Mouse (Mus musculus): Measurements from ENCODE around the gene Cela2a. TPM values are rescaled to one million over a fixed set of nuclear protein-coding genes. Genes with fewer than 3 reads are reported as not detected.

The Cela2a gene
- 1.7 and 4.1 TPM in 2 replicates for polyA plus RNA-seq (2012; rRNA removed)

DNA sequence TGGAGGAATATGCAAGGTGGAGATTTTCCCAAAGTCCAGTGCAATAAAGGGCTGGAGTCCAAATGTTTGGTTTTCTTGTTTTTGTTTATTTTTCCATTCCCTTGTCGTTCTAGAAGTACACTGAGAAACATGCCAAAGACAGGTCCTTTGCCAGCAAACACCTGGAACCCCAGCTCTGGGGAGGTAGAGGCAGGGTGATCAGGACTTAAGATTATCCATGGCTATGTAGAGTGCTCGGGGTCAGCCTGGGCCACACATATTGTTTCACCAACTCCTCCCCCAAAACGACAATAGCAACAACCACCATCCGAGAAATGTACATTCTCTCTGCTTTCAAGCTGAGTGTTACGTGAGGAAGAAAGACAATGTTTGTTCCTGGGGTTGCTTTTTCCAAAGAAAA lies at the start of gene Cela2a:
Cela2a (minus strand) TSS at position 101 of the 400 bp plus-strand sequence.
- no peak for DNase-seq (ENCODE audit: low read depth, low spot score)
- 65% methylated on average over 5 of the region's 5 CpGs for WGBS

DNA sequence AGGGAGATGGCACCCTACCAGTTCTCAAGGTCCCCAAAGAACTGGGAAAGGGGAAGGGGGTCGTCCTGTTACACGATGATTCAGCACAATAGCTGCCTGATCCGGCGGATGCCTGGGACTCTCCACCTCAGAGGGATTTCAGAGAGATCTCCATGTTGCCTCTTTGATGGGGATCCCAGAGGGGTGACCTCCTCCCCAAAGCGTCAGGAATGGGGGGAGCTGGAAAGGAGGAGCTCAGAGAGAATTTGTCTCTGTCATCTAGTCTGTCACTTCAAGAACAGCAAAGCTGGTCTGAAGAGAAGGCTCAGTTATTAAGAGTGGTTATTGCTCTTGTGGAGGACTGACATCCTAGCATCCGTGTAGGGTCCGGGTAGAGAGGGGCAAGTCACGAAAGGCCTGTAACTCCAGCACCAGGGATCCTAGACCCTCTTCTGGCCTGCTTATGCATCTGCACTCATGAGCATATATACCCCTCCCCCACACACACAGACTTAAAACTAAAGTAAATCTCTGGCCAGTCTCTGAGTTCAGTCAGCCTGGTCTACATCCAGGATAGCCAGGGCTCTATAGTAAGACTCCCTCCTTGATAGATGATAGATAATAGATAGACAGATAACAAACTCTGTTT lies 49.6 kb upstream of the Cela2a start:
- 48% methylated on average over 8 of the region's 8 CpGs for WGBS

DNA sequence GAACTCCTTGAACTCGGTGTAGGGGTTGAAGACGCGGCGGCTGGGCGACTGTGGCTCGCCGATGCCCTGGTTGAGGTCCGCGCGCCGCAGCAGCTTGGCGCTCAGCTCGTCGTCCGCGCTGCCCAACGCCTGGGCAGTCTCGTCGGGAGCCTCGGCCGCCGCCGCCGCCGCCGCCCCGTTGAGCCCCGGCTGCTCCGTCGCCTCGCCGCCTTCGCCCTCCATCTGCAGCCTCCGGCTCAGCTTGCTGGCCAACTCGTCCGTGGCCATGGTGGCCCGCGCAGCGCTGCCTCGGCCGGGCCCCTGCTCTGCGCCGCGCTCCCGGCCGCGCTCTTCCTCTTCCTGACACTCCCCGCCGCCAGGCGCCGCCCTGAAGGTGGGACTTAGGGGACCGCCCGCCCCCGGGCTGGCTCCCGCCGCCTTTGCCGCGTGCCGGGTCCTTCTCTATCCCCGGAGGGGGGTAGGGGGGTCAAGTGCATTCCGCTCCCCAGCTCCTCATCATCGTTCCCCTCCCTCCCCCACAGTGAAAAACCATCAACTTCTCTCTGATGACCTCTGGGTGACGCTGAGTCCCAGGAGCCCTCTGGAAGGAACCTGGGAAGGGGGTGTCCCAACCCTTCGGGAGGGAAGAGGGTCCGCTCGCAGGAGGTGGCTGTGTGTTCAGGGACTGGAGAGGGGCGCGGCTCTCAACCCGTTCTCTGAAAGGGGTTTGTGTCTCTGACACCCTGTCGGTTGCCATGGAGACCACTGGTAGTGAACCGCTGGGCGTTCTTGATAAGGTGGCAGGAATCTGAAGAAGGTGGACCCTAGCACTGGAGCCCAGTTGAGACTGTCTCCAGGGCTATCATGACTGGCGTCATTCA lies 48.9 kb upstream of the Cela2a start, which contains the start of gene Efhd2:
Efhd2 (minus strand) TSS at position 320 of the 860 bp plus-strand sequence.
- 1% methylated on average over 73 of the region's 73 CpGs for WGBS
- no peak for DNase-seq (ENCODE audit: low read depth, low spot score)

More for the DNA sequence above, 49.6 kb upstream of the Cela2a start:
- no peak for DNase-seq (ENCODE audit: low read depth, low spot score)

DNA sequence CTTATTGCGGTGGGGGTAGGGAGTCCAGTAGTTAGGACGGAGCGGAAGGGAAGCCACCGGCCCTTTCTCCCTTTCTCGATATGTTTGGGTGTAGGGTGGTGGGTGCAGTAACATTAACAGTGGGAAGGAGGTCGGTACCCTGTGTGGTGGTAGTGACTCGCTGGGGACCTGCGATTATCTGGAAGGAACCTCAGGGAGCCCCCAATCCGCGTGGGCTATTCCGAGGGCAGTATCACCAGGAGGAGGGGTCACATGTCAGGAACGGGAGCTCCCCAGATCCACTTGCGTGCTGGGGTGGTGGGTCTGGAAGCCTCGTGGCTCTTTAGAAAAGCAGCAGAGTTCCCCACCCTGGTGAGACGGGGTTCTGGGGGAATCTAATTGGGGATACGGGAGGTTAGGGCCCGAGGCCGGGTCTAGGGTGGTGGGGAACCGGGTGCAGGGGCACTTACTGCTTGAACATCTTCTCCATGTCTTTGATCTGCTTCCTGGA lies 48.2 kb upstream of the Cela2a start:
- under 1% methylated on average over 19 of the region's 19 CpGs for WGBS
- DNase-seq (ENCODE audit: low read depth, low spot score): no peak

DNA sequence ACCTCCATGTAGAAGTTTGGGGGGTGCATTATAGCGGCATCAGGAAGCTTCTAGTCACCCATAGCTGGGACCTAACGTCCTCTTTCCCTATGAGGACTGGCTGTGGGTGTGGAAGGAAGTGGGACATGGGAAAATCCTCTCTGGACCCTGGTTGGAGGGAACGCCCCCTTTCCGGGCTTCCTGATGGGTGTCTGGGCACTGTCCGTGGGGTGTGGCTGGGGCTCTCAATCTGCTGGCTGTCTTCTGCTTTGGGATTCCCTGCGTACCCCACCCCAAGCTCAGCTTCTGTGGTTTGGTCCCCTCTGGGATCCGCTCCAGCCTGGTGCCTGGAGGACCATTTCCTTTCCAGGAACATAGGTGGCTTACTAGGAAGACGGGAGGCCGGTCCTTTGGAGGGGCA lies 47.0 kb upstream of the Cela2a start:
- 15% methylated on average over 9 of the region's 9 CpGs for WGBS

DNA sequence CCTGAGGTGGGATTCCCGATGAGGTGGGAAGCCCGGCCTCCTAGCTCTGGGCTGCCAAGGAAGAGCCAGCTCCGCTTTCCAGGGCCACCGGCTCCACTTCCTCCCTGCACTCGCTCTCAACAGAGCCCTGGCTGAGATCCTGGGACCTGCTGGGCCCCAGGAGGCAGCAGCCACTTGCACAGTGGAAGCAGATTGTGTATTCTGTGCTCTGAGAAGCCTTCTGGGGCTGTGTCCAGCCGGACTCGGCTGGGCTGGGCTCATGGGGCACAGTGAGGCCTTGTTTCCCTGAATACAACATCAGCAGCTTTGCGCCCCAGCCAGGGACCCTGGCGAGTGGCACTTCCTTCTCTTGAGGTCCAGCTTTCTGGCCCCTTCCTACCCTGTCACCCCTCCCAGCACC lies 45.9 kb upstream of the Cela2a start:
- WGBS: 49% methylated on average over 9 of the region's 9 CpGs
- DNase-seq (ENCODE audit: low read depth, low spot score): no peak

More for the DNA sequence above, 47.0 kb upstream of the Cela2a start:
- DNase-seq (ENCODE audit: low read depth, low spot score): no peak

DNA sequence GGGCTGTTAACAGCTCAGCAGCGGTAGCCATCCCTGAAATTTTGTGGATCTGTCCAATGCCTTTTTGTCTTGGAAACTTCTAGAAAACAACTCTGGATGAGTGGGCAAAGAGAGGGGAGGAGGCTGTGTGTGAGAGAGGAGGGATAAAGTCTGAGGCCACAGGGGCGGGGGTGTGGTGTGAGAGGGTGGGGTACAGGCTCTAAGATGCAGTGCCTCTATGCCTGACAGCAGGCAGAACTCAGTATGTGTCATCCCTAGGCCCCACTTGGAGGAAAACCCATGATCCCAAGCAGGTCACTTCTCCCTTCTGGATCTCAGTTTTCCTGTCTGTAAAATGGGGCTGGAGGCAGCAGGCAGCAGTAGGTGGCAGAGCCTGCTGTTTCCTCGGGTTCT lies 45.4 kb upstream of the Cela2a start:
- DNase-seq (ENCODE audit: low read depth, low spot score): no peak
- WGBS: 42% methylated on average over 3 of the region's 3 CpGs

DNA sequence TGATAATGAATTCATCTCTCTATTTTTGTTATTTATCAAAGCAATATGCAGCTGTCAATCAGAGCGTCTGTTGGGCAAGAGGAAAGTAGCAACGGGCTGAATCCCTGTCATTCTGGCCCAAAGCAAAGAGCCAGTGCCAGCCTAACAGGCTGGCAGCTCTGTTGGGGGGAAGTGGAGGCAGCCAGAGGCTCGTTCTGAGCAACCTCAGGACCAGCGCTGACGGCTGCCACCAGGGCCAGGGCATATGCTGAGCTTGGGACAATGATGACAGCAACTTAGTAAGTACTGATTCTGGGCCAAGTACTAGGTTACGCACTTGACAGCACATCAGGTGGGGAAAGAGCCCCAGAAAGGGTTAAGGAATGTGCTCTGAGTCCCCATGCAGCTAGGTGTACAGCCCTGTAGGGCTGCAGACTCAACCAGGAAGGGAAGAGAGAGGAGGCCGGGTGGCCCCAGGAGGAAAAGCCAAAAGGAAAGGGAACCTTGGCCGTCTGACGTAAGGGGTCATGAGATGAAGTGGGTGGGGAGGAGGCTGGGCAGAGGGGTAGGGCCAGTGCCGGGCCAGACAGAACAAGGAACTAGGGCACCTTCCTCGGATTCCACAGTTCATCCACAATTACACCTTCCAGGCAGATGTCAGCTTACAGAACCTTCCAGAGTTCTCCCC lies 44.8 kb upstream of the Cela2a start:
- DNase-seq (ENCODE audit: low read depth, low spot score): no peak
- WGBS: 47% methylated on average over 11 of the region's 11 CpGs

DNA sequence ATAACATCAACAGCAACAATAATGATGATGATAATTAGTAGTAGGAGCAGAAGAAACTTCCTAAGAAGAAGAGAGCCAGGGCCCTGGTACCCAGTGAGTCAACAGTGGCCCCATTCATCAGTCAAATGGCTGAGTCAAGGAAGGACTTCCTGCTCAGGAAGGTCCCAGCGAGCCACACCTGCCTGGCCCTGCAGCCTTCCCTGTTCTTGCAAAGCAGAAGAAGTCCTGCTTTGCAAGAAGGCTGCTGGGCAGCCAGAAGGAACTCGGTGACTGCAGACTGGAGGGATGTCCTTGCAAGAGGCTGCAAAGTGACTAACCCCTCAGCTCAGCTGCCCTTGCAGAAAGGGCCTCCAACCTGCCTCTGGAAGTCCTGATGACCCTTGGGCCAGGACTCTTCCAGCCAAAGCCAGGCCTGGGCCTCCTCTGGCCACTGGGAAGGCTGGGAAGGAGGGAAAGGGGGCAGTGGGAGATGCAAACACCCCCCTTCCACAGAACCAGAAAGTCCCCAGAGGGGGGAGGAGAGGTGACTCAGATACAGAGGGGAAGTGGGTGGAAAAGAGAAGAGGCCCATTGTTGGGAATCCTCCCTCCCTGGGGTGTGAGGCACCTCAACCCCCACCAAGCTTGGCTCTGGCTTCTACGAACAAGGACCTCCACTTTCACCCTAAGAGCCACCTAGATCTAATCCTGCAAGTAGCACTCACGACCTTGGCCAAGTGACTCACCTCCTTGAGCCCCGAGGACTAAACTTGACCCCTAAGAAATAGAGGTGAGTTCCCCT lies 43.7 kb upstream of the Cela2a start:
- 33% methylated on average over 5 of the region's 5 CpGs for WGBS
- no peak for DNase-seq (ENCODE audit: low read depth, low spot score)

DNA sequence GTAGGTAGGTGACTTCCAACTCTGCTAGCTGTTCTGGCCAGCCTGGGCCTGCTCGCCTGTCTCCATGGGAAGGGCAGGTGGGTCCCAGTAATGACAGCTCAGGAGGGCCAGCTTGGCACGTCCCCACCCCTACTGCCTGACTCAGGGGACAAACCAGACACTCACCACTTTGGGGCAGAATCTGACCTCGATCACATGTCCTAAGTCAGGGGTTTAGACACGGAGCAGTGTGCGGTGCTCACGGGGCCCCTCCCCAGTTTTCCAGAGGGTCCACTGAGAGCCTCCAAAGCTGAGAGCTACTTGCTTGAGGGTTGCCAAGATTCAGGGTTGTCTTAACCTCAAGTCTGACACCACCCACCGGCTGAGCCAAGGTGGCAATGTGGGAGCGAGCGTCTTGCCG lies 42.1 kb upstream of the Cela2a start:
- WGBS: 84% methylated on average over 10 of the region's 10 CpGs
- DNase-seq (ENCODE audit: low read depth, low spot score): no peak

DNA sequence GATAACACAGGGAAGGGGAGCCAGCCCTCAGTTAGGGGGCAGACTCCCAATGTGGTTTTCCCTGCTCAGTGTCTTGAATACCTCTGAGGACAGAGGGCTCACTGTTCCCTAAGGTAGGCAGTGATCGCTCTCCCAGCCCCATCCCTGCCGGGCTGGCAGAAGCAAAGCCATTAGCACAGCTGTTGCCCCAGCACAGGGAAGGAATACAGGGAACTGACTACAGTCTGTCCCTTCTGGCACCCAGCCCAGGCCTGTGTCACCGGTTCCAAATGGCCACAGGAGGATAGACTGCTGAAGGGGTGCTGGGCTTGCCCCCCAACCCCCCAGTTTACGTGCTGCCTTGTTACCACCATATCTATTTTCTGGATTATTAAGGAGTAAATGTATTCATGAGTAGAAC lies 41.5 kb upstream of the Cela2a start:
- no peak for DNase-seq (ENCODE audit: low read depth, low spot score)
- 9% methylated on average over 4 of the region's 4 CpGs for WGBS

DNA sequence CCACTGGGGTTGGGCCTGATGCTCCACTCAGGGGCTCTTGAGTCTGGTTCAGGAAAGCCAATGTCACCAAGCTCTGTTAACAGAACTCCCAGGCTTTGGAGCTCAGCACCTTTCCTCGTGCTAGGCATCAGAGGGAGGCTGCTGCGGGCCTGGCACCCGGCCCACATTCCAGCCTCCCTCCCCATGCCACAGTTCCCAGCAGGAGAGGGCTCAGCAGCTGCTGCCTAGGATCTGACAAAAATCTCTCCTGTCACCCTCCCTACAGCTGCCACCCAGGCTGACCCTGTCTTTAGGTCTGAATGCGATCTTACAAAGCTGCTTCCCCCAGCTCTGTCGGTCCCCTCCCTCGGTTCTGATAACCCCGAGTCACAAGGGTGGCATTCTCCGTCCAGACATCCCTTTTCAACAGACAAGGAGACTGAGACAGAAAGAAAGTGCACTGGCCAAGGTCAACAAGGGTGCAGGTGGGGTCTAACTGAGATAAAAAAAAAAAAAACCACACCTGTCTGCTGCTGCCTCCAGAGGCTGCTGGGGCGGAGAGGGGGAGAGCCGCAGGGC lies 41.1 kb upstream of the Cela2a start:
- 23% methylated on average over 10 of the region's 10 CpGs for WGBS
- DNase-seq (ENCODE audit: low read depth, low spot score): no peak

DNA sequence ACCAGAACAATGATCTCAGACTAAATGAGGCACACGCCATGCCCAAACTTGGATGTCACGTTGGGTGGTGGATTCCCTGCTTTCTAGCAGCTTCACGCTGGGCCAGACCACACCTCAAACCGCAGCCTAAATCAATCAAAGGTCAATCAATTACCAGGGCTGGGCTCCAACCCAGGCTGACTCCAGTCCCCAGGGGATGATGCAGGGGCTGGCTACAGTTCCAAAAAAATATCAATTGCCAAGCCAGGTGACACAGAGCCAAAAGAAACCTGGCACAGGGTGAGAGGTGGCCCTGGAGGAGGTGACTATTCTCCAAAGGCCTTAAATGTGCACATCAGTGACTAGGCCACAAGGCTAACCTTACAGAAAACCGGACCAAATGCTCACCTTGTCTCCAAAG lies 39.6 kb upstream of the Cela2a start:
- no peak for DNase-seq (ENCODE audit: low read depth, low spot score)
- 63% methylated on average over 5 of the region's 5 CpGs for WGBS

DNA sequence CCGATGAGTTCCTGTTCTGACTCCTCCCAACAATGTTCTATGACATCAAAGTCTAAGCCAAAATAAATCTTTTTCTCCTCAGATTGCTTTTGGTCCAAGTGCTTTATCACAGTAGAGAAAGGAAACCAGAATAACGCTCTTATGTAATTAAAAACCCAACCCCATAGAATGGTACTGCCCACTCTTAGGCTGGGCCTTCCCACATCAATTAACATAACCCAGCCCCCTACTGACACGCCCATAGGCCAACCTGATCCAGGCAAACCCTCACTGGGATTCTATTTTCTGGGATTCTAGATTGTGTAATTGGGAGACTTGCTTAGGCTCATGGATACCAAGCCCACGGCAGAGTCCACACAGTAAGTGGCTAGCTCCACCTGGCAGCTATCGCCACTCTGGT lies 39.0 kb upstream of the Cela2a start:
- no peak for DNase-seq (ENCODE audit: low read depth, low spot score)
- 69% methylated on average over 5 of the region's 5 CpGs for WGBS

DNA sequence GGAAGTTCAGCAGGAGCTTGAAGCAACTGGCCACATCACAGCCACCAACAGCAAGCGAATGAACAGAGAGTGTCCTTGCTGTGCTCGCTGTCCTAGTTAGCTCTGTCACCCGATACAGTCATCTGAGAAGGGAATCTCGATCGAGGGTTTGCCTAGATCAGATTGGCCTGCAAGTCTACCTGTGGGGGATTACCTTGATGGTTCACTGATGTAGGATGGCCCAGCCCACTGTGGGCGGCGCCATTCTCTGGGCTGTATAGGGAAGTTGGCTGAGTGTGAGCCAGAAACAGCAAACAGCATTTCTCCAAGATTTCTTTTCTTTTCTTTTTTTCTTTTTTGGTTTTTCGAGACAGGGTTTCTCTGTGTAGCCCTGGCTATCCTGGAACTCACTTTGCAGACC lies 38.5 kb upstream of the Cela2a start:
- no peak for DNase-seq (ENCODE audit: low read depth, low spot score)
- WGBS: 89% methylated on average over 8 of the region's 8 CpGs

DNA sequence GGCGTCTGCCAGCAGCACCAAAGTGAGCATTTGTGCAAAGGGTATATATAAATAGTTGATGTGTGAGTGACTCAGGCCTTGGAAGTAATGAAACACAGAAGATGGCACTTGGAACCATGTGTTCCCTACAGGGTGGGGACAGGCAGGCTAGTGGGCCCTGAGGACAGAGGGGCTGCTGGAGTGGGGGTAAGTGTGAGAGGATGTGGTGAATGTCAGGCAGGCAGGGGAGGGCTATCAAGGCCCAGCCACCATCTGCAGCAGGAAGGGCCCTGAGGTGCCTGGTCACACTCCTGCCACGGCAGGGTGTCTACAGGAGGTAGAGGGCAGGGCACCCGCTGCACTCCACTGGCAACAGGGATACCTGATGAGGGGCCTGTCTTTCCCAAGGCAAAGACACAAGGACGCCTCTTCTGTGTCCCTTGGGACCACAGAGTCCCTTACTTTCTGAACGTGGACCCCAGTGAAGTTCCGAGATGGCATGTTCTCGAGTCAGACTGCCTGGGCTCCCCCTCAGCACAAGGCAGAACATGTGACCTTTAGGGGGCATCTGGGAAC lies 37.8 kb upstream of the Cela2a start:
- DNase-seq (ENCODE audit: low read depth, low spot score): no peak
- WGBS: 75% methylated on average over 7 of the region's 7 CpGs

DNA sequence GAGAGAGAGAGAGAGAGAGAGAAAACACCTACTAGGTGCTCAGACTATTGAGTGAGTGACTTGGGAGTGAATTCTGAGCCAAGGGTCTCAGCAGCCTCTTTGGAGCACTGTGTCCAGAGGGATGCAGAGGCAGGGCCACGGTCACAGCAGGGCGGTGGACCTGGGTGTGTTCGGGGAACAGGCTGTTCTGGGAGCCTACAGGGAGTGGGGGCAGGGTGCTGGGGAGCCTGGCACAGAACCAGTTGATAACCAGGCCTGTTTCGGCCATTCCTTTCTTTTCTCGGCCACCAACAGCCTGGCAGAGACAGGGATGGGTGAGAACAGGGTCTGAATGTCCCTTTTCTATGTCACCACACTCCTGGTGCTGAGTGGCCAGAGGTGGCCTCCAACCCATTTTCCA lies 36.9 kb upstream of the Cela2a start:
- DNase-seq (ENCODE audit: low read depth, low spot score): no peak
- WGBS: 39% methylated on average over 5 of the region's 5 CpGs

DNA sequence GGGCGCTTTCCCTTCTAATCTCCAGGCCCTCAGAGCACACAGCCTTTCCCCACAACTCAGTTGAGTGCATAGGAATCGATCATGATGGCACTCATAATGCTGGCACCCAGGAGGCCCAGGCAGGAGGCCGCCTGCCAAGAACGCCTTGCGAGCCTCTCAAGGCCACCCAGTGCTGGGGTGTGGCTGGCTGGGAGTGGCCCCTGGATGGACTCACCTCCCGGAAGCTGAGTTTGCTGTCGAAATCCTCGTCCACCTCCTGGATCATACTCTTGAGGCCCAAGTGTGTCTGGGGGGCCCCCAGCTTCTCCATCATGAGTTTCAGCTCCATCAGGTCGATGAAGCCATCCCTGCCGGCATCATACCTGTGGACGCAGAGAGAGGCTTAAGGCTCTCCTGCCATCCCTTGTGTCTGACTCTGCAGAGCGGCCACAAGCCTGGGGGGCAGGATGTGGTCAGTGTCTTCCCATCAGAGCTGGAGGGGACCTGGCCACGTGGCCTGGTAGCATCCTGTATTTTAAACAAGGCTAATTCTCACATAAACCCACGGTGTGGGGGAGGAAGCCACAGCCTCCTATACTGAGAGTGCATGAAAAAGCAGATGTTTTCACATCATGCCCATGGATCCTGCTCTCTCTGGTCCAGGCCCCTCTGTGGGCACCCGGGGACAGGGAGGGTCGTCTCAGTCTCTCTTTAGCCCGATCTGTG lies 35.8 kb upstream of the Cela2a start:
- WGBS: 57% methylated on average over 17 of the region's 17 CpGs
- DNase-seq (ENCODE audit: low read depth, low spot score): no peak
